Mouse (Mus musculus) midbrain, embryonic 11.5 days (tissue): ENCODE data around the gene Crk. TPM values are rescaled to one million over a fixed set of nuclear protein-coding genes. Genes with fewer than 3 reads are reported as not detected.
"Not testable (repeated sequence)": the region's sequence is repeated elsewhere in the genome, so short reads cannot be mapped to it uniquely, and the experiment has no call there.

Experiments
- ATAC-seq: fragments of 200-750 bp; cut with Nextera tagmentation; 2 replicates; pipeline ENCODE4 v1.8.0; 2017; ENCODE audit warnings: moderate TSS enrichment, moderate library complexity; ENCODE audit not compliant: low FRiP score
- DNase-seq: peaks from one replicate; pipeline ENCODE4 v3.0.0; 2015; ENCODE audit warnings: low spot score; ENCODE audit errors: missing footprints
- H3K27ac ChIP-seq: fragments of 300-500 bp; sonication (generic); 2 replicates; pipeline ENCODE4 v1.5.1; 2014; ENCODE audit warnings: low read depth, low read length
- H3K27me3 ChIP-seq: fragments of 300-500 bp; sonication (generic); 2 replicates; pipeline ENCODE4 v1.6.1; 2014; ENCODE audit warnings: mild to moderate bottlenecking, low read length, moderate library complexity, mixed read lengths; ENCODE audit not compliant: control insufficient read depth, insufficient read depth
- H3K36me3 ChIP-seq: fragments of 300-500 bp; sonication (generic); 2 replicates; pipeline ENCODE4 v1.6.1; 2014; ENCODE audit warnings: mild to moderate bottlenecking, low read length, moderate library complexity, mixed read lengths; ENCODE audit not compliant: control insufficient read depth, insufficient read depth
- H3K4me1 ChIP-seq: fragments of 300-500 bp; sonication (generic); 2 replicates; pipeline ENCODE4 v1.6.1; 2014; ENCODE audit warnings: low read length; ENCODE audit not compliant: control insufficient read depth, insufficient read depth
- H3K4me2 ChIP-seq: fragments of 300-500 bp; sonication (generic); 2 replicates; pipeline ENCODE4 v1.6.1; 2014; ENCODE audit warnings: mild to moderate bottlenecking, moderate library complexity
- H3K4me3 ChIP-seq: fragments of 300-500 bp; sonication (generic); 2 replicates; pipeline ENCODE4 v1.5.1; 2014; ENCODE audit warnings: low read depth, low read length
- H3K9ac ChIP-seq: fragments of 300-500 bp; sonication (generic); 2 replicates; pipeline ENCODE4 v1.6.1; 2014; ENCODE audit warnings: low read length
- H3K9me3 ChIP-seq: fragments of 300-500 bp; sonication (generic); 2 replicates; pipeline ENCODE4 v1.6.1; 2016; ENCODE audit warnings: low read length; ENCODE audit not compliant: control insufficient read depth
- WGBS: fragments of 180-500 bp; shearing (Covaris S2); extraction: QIAGEN DNeasy Blood & Tissue Kit; methylation state at CpG from one replicate; pipeline ENCODE4 v1.1.7; 2014; 5-methylcytosine and 5-hydroxymethylcytosine counted together
- polyA plus RNA-seq: library from polyadenylated mRNA; unstranded; fragments of >200 nt; fragmentation: Nextera tagmentation; extraction: Ambion mirVana; gene quantifications from 2 replicates; pipeline ENCODE4 v1.2.1, GENCODE M21; 2014

The Crk gene
- polyA plus RNA-seq, 1 experiment from 2014 or later: 130 TPM

- not testable (repeated sequence) for H3K4me3 ChIP-seq, ATAC-seq, H3K4me2 ChIP-seq, H3K27me3 ChIP-seq, H3K27ac ChIP-seq, H3K4me1 ChIP-seq, H3K9me3 ChIP-seq, H3K9ac ChIP-seq
- peaks cover 33% of the 10 kb centered on the region for H3K36me3 ChIP-seq
- peak; percentile 75 for DNase-seq
- WGBS: 97% methylated on average over 3 of the region's 3 CpGs
Measured at GRCm38 (mm10) chr11:75697464-75697863, 18.4 kb downstream of the Crk start.

DNA sequence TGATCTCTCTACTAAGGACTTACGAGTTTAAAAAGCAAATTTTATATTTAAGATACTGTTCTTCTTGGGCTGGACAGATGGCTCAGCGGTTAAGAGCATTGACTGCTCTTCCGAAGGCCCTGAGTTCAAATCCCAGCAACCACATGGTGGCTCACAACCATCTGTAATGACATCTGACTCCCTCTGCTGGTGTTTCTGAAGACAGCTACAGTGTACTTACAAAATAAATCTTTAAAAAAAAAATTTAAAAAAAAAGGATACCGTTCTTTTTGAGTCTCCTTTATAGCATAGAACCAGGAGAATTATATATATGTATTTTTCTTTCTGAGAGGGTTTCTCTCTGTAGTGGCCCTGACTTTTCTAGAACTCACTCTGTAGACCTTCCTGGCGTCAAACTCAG, 21.5 kb downstream of the Crk start:
- no peaks in the 10 kb centered on the region for H3K9me3 ChIP-seq
- no peak overlapping the region for H3K27ac ChIP-seq
- H3K4me3 ChIP-seq: no peak overlapping the region
- ATAC-seq (no peak), DNase-seq (peak; percentile 8)
- peaks cover 32% of the 10 kb centered on the region for H3K36me3 ChIP-seq
- no peaks in the 10 kb centered on the region for H3K27me3 ChIP-seq
- H3K4me1 ChIP-seq: no peaks in the 10 kb centered on the region
- H3K9ac ChIP-seq: no peak overlapping the region
- no peak overlapping the region for H3K4me2 ChIP-seq
- WGBS: 97% methylated on average over 5 of the region's 5 CpGs

GRCm38 (mm10) chr11:75702761-75703160, 23.7 kb downstream of the Crk start:
- H3K4me3 ChIP-seq: no peak overlapping the region
- no peak overlapping the region for H3K9ac ChIP-seq
- DNase-seq (no peak), ATAC-seq (no peak)
- H3K27ac ChIP-seq: no peak overlapping the region
- no peaks in the 10 kb centered on the region for H3K4me1 ChIP-seq
- no peak overlapping the region for H3K4me2 ChIP-seq
- H3K36me3 ChIP-seq: peaks cover 27% of the 10 kb centered on the region
- H3K9me3 ChIP-seq: no peaks in the 10 kb centered on the region
- WGBS: 92% methylated on average over 6 of the region's 6 CpGs
- H3K27me3 ChIP-seq: no peaks in the 10 kb centered on the region

- Histone ChIP-seq H3K9me3 (no peaks in the 10 kb centered on the region), H3K27ac (no peak overlapping the region)
- ATAC-seq: no peak
Measured at GRCm38 (mm10) chr11:75703748-75704147, 24.7 kb downstream of the Crk start.

GRCm38 (mm10) chr11:75713949-75714348, 34.9 kb downstream of the Crk start:
- Histone ChIP-seq H3K36me3 (no peaks in the 10 kb centered on the region), H3K27ac (no peak overlapping the region), H3K9ac (no peak overlapping the region), H3K9me3 (no peaks in the 10 kb centered on the region), H3K4me1 (no peaks in the 10 kb centered on the region), H3K4me3 (no peak overlapping the region), H3K4me2 (no peak overlapping the region), H3K27me3 (no peaks in the 10 kb centered on the region)
- ATAC-seq (no peak), DNase-seq (no peak)
- WGBS: 97% methylated on average over 1 of the region's 1 CpGs

More at GRCm38 (mm10) chr11:75703748-75704147, 24.7 kb downstream of the Crk start:
- H3K4me1 ChIP-seq: no peaks in the 10 kb centered on the region
- H3K4me3 ChIP-seq: no peak overlapping the region
- no peaks in the 10 kb centered on the region for H3K27me3 ChIP-seq
- no peak overlapping the region for H3K4me2 ChIP-seq
- peaks cover 21% of the 10 kb centered on the region for H3K36me3 ChIP-seq
- WGBS: 98% methylated on average over 2 of the region's 2 CpGs
- H3K9ac ChIP-seq: no peak overlapping the region
- DNase-seq: no peak

GRCm38 (mm10) chr11:75715556-75715955, 36.5 kb downstream of the Crk start:
- Histone ChIP-seq H3K9ac (no peak overlapping the region), H3K4me1 (no peaks in the 10 kb centered on the region), H3K9me3 (no peaks in the 10 kb centered on the region), H3K27me3 (no peaks in the 10 kb centered on the region), H3K36me3 (no peaks in the 10 kb centered on the region), H3K4me2 (no peak overlapping the region), H3K4me3 (no peak overlapping the region), H3K27ac (no peak overlapping the region)
- ATAC-seq: no peak
- 16% methylated on average over 12 of the region's 12 CpGs for WGBS
- DNase-seq: no peak

GRCm38 (mm10) chr11:75716661-75717325, 37.7 kb downstream of the Crk start:
- ATAC-seq (no peak), DNase-seq (no peak)
- no peak overlapping the region for H3K4me3 ChIP-seq
- H3K4me1 ChIP-seq: no peaks in the 10 kb centered on the region
- no peak overlapping the region for H3K27ac ChIP-seq
- H3K27me3 ChIP-seq: no peaks in the 10 kb centered on the region
- H3K36me3 ChIP-seq: no peaks in the 10 kb centered on the region
- H3K4me2 ChIP-seq: no peak overlapping the region
- H3K9me3 ChIP-seq: no peaks in the 10 kb centered on the region
- H3K9ac ChIP-seq: no peak overlapping the region
- 90% methylated on average over 8 of the region's 8 CpGs for WGBS

GRCm38 (mm10) chr11:75722339-75722738, 43.3 kb downstream of the Crk start:
- no peaks in the 10 kb centered on the region for H3K27me3 ChIP-seq
- DNase-seq (no peak), ATAC-seq (no peak)
- H3K9me3 ChIP-seq: no peaks in the 10 kb centered on the region
- H3K4me3 ChIP-seq: no peak overlapping the region
- no peaks in the 10 kb centered on the region for H3K4me1 ChIP-seq
- no peak overlapping the region for H3K27ac ChIP-seq
- no peak overlapping the region for H3K4me2 ChIP-seq
- H3K36me3 ChIP-seq: no peaks in the 10 kb centered on the region
- WGBS: 60% methylated on average over 4 of the region's 4 CpGs
- H3K9ac ChIP-seq: no peak overlapping the region

GRCm38 (mm10) chr11:75727168-75727567, 48.1 kb downstream of the Crk start:
- peaks cover 6% of the 10 kb centered on the region; the same call in 1 of the 2 replicates for H3K4me1 ChIP-seq
- no peak overlapping the region for H3K4me3 ChIP-seq
- DNase-seq (no peak), ATAC-seq (no peak)
- H3K27me3 ChIP-seq: no peaks in the 10 kb centered on the region
- 76% methylated on average over 2 of the region's 2 CpGs for WGBS
- H3K27ac ChIP-seq: no peak overlapping the region
- H3K36me3 ChIP-seq: no peaks in the 10 kb centered on the region
- no peaks in the 10 kb centered on the region for H3K9me3 ChIP-seq
- no peak overlapping the region for H3K9ac ChIP-seq
- H3K4me2 ChIP-seq: no peak overlapping the region
